Mouse (Mus musculus) cerebellum, adult 8-10 months (tissue): ENCODE data around the gene Mto1.

Experiments
- DNase-seq: peaks from one replicate; pipeline ENCODE4 v3.0.0; 2022

Gene Mto1

DNA sequence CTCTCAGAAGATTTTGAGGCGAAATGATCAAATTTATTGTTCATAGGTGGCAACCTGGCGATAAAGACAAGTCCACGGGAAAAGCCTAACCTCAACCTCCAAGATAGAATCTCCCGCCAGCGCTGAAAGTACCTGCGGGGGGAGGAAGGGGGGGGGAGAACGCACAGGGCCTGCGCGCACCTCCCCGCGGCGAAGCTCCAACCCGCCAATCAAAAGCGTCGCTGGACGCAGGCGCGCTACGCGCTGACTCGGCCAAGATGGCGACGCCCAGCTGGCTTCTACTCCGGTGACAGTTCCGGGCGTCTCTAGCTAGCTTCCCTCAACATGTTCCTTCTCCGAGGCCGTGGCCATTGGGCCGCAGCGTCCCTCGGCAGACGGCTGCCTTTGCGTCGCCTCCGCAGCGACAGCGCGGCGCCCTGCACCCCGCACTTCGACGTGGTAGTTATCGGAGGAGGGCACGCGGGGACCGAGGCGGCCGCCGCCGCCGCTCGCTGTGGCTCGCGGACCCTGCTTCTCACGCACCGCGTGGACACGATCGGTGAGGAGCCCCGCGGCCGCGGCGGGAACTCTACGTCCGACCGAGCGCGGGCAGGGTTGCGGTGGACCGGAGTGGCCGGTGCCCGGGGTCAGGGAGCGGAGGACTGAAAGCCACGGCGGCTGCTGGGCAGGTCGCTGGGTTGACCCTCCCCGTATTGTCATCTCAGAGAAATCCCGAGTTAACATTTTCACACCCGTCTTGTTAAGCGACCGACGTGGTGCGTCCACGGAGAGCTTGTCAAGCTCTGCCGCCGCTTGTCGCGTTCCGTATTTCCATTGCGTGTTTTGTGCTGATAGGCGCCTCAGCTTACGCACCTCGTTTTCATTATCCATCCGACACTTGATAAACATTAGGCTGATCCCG, at the start of gene Mto1, which contains the start of gene Gm17324:
Mto1 (plus strand) TSS at position 236 of the 901 bp plus-strand sequence.
Gm17324 (minus strand) TSS at position 814 of the 901 bp plus-strand sequence.
- DNase-seq: peak; percentile 84

DNA sequence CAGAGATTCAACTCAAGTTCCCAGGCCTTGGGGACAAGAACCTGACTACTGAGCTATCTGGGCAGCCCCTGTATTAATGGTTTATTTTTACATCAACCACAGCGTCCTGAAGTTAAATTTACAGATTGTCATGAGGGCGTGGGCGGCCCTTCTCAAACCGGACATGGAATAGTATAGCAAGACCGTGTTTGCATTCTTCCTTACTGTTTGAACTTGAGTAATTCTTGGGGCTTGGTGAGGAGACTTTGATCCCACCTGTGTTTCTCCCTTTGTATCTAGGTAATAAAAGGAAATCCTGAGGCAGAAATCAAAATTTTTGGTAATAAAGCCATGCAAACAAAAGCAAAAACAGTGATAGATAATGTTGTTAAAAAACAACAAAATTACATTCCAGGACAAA, 47.4 kb upstream of the Mto1 start:
- DNase-seq: no peak

DNA sequence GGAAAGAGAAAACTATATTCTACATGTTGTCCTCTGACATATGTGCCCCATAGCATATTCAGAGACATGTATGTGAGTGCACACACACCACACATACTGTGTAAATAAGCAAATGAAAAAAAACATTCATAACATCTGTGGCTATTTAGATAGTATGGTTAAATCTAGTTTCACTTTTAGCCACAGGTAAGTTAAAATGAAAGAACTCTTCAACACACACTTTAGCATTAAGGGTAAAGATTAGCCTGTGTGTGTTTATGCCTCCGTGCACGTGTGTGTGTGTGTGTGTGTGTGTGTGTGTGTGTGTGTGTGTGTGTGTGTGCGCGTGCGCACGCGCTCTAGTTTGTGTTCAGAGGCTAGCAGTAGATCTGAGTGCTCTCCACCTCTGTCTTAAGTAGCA, 46.4 kb upstream of the Mto1 start:
- no peak for DNase-seq

DNA sequence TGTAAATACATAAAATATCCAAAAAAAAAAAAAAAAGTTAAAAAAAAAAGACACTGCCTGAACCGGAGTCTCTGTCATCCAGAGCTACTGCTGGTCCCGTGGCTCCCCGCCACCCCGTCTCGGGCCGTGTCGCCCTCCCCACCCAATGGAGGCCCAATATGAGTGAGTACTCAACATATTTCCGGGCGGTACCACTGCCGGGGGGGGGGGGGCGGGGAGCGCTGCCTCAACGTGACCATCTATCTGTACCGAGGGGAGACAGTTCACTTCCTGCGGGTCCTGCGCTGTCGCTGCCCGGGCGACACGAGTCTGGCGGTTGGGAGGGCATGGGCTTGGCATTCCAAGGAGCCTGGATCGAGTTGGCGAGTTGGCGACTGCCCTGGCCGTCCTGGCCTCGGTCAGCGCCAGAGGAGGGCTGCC, 20.6 kb upstream of the Mto1 start:
- DNase-seq: no peak

DNA sequence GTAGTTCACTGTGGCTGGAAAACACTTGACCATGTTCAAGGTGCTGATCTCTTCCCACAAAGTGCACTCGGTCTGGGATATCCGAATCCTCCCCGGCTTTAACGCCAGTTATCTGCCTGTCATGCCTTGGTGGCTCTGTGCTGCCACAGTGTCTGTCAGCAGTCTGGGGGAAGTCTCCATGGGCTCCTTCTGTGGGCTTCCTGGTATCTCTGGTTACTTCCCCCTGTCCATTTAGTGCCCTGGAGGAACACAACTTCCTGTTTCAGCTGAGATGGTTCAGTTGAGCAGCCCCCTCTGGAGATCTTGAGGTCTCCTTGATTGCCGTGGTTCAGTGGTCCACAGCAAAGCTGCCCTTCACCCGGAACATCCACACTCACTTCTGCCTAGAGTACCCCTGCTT, 19.8 kb upstream of the Mto1 start:
- no peak for DNase-seq

DNA sequence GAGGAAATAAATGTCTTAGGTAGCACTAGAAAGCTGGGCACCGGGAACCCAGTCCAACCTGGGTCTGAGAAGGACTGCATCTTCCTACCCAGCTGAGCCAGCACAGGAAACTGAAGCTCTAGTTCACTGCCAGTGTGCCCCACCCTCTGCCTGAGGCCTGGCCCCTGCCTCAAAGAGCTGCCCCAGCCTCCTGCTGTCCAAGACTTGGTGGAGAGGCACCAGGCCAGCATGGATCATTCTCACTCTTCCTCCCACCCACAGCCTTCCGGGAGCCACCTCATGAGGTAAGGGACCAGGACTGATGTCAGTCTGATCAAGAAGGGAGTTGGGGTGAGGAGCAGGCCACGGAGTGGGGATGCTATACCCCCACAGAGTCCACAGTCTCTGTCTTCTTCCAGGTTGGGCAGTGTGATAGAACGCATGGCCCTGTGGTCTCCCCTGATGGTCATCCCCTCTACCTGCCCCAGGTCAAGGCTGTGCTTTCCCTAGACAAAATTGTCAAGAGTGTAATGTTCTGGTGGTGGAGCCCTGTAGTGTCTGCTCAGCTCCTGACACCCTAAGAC, 19.1 kb upstream of the Mto1 start:
- DNase-seq: no peak

DNA sequence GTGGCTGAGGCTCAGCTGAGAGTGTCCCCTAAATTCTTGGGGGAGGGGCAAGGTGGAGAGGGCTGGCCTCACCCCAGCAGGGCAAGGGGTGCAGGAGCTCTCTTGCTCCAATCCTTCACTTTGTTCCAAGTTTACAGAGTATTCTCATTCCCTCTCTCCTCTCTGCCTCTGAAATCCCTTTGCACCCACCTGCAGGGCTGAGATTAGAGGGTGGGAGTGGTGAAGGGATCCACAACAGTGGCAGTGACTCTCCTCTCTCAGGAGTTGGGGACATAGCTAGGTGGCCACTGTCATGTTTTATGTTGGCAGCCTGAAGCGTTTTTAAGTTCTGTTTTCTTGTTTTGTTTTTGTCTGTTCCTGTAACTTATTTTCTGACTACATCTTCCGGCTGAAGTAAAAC, 18.5 kb upstream of the Mto1 start:
- DNase-seq: no peak

DNA sequence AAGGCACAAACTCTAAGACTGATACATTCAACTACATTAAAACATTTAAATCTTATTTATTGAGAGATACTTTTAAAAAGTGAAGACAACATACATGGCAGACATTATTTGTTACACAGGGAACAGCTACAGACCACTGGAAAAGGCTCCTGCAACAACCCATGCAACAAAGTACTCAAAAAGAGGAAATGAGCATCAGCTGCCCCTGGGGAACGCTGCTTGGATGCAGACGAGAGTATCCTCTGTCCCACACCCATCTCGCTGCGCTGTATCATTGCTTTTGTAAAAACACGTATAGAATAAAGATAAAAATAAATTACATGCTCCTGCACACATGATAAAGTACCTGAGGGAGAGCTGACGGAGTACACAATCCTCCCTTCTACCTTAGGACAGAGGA, 17.5 kb upstream of the Mto1 start:
- DNase-seq: no peak

DNA sequence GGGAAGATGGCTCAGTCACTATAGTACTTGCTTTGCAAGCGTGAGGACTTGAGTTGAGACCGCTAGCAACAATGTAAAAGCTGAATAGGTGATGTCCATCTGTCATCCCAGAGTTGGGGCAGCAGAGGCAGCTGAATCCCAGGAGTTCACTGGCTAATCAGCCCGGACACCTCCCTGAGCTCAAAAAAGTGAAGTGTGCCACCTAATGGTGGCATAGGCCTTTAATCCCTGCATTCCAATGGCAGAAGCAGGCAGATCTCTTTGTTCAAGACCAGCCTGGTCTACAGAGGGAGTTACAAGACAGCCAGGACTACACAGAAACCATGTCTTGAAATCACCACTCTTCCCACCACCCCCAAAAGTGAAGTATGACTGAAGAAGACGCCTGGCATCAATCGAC, 15.5 kb upstream of the Mto1 start:
- DNase-seq: no peak

DNA sequence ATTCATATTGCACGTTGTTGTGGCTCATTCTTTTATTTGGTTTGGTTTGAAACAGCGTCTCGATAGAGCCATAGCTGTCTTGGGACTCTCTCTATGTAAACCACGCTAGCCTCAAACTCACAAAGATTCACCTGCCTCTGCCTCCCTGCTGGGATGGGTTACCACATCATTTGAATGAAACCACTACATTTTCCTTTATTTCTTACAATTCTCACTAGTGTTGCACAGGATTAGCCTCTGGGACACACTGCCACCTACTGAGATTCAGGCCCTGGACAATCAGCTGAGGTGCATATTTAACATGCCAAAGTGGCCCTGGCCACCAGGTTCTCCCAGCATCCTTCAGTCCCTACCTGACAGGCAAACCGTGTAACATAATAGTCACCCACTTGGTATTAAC, 8.6 kb upstream of the Mto1 start:
- no peak for DNase-seq

DNA sequence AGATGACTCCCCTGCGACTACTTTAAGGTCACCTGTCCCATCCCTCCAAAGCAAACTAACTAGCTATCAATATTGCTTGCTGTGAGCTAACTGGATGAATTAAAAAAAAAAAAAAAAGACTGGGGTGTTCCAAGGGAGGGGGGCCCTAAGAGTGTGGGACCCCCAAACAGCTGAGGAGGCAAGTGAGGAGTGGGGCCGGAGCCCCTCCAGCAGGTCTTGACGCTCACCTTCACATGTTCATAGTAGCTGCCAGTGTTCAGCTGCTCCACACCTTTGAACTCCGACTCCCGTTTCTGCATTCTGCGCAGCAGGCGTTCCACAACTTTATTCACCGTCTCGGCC, 5.8 kb upstream of the Mto1 start:
- DNase-seq: no peak

DNA sequence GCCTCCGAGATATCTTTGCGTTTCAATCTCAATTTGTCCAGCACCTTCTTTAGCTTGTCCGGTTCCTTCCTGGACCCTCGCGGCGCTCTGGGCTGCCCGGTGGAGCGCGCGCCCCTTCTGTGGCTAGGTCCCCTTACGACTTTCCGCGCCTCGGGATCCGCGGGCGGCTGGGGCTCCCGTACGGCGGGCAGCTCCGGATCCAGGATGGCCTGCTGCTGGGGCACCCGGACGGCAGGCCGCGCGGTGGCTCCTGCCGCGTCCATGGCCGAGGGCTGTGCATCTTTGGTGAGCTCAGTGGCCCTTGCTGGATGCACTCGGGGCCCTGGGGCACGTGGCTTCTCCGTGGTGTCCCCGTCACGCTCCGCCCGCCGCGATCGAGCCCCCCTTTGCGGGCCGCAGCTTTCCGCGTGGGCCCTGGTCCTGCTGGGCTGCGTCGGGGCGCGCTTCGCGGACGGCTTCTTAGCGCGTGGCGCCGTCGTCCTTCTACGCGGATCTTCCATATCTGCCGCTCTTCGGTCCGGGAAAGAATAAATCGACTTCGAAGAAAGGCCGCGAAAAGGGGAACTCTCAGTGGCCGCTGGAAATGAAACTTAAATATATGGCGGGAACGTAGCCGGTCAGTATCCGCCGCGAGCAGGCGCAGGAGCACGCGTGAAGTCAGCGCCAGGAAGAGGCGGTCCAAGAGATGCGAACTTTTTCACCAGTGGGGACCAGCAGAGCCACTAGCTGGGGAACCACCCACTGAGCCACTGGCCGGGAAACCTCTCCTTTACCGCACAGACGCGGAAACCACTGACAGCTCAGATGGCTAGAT, 5.2 kb upstream of the Mto1 start, which contains the start of gene Cgas:
Cgas (minus strand) TSS at position 659 of the 814 bp plus-strand sequence.
- no peak for DNase-seq

DNA sequence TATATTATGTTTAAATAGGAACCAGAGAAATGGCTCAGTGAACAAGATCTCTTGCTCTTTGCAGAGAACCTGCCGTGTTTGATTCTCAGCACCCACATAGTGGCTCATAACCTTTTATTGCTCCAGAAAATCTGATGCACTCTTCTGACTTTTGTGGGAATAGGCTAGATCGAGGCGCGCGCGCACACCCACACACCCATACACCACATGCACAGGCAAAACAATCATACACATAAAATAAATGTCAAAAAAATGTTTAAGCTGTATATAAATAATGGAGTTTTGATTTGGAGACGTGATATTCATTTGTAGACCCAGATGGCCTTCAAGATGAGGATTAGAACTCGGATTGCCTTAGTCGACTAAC, 419 bp upstream of the Mto1 start:
- DNase-seq: no peak

DNA sequence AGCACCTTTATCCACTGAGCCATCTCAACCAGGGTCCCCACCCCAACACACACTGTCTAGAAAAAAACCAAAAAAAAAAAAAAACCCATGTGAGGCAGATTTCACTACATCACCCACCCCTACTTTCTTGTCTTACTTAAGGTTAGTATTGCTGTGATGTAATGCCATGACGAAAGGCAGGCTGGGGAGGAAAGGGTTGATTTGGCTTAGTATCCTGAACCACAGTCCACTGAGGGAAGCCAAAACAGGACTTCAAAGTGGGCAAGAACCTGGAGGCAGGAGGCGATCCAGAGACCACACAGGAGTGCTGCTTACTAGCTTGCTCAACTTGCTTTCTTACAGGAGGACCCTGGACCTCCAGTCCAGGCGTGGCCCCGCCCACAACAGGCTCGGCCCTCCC, 2.4 kb downstream of the Mto1 start:
- DNase-seq: no peak

DNA sequence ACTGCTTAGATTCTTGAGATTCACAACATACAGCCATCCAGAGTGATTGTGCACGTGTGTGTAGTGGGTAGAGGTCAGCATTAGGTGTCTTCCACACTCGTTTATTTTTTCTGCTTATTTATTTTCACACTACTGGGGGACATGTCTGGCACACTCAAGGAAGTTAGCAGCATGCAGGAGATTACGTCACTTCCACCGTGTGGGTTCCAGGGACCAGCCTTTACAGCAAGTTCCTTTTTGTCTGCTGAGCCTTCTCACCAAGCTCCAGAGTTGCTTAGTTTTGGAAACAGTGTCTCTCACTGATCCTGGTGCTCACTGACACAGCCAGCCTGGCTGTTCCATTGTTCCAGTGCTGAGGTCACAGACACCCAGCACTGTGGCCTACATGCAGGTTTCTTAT, 3.4 kb downstream of the Mto1 start:
- no peak for DNase-seq

DNA sequence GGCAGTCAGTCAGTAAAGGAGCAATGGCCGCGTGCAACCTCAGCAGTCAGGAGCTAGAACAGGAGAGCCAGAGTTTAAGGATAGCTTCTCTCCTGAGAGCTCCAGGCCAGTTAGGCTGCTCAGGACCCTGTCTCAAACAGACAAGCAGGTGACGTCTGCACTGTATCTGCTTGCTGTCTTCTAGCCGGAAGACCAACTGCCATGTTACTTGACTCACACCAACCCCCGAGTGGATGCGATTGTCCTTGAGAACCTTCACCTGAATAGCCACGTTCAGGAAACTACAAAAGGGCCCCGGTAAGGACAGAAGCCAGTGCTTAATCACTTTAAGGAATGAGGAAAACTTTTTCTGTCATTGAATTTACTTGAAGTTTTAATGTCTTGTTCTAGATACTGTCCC, 9.0 kb downstream of the Mto1 start:
- DNase-seq: no peak

DNA sequence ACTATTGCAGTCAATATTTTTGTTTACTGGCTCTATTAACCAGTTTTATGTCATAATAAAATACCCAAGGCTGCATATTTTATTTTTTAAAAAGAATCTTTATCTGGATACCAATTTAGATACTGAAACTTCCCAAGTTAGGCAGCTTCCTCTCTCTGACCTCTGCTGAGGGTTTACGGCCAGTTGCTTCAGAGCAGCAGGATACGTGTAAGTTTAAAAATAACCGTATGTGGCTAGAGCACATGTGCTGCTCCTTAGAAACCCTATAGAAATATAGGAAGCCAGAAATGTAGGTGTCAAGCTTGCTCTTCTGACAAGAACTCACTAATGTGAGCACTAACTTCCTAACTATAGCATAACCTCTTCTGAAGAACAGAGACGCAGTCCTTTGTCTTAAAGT, 15.3 kb downstream of the Mto1 start:
- DNase-seq: no peak

DNA sequence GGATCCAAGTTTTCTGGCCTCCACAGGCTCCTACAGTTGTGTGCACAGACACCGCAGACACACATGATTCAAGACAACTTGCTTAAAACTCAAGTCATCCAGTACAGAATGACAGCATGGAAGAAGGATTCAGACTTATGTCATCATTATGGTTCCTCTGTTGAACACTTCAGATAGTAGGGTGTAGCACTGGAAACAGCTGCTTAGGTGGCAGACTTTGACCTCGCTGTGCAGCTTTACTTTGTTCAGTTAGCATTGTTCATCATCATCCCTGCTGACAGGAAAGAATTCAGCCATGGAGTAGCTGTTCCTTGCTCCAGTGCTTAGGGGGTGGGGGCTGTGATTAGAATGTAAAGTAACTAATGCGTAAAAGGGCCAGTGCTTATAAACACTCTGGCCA, 17.7 kb downstream of the Mto1 start:
- no peak for DNase-seq

DNA sequence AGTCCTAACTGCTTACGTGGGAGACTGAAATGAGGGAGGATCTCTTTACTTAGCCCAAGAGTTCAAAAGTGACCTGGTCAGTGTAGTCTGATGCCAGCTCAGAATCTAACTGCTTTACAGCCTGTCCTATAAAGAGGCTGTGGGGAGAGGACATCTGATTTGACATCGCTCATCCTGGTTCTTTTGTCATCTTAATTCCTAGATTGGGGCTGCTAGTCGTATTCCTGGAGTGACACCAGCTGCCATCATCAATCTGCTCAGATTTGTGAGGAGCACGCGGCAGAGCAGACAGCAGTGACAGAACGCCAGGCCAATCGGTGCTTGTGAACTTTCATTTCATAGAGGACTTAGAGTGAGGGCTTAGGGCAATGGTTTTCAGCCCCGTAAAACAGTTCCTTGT, 25.6 kb downstream of the Mto1 start:
- no peak for DNase-seq

DNA sequence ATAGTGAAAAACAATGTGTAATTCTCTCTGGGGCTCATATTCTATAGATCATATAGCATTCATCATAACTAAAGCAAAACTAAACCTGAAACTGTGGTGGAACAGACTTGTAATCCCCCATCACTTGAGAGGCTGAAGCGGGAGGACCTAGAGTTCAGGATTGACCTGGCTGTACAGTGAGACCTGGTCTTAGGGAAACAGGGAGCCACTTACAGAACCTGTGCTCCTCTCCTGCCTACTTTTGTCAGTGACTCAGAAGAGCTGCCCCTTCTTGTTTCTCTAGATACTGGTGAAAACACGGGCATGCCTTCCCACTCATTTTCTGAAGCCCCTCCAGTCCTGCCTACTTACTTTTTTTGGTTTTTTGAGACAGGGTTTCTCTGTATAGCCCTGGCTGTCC, 26.3 kb downstream of the Mto1 start:
- no peak for DNase-seq

DNA sequence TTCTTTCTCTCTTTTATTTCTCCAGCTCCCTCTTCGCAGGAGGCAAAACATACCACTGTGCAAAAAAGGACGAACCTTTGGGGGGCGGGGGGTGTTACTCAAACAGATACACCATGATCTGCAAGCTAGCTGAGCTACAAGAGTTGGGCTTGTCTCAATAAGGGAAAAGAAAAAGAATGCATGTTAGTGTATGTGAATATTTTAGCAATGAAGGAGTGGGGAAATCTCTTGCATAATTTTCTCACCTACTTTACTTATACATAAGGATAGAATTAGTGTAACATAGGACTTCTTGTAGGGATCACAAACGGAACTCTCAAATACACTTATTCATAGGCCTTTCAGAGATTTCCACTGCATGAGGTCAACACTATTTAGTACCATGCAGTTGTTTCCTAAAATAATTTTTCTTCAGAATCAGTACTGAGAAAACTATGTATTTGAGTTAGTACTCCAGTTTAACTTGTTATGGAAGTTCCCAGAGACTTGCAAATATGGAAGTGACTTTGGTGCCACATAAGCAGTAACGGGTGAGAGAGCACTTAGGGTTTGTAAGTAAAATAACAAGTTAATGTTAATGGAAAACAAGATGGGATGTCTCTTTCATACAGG, 26.9 kb downstream of the Mto1 start:
- DNase-seq: no peak

DNA sequence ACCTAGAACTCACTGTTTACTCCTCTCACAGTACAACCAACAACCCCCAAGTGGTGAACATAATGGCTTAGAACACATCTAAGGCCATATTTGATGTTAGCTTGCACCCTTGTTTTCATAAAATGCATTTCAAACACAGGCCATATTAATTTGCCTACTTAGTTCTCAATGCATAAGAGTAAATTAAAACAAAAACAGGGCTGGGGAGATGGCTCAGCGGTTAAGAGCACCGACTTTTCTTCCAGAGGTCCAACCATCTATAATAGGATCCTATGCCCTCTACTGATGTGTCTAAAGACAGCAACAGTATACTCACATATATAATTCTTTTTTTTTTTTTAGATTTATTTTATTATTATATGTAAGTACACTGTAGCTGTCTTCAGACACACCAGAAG, 27.4 kb downstream of the Mto1 start:
- no peak for DNase-seq

DNA sequence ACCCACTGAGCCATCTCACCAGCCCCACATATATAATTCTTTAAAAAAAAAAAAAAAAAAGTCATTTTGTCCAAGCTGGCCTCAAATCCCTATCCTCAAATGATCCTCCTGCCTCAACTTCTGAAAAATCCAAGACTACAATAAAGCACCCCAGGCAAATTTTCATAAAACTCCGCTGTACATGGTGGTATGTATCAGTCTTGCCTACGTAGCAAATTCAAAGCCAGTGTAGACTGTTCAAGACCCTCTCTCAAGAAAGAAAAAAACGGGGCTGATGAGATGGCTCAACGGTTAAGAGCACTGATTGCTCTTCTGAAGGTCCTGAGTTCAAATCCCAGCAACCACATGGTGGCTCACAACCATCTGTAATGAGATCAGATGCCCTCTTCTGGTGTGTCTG, 27.9 kb downstream of the Mto1 start:
- no peak for DNase-seq
